Mouse (Mus musculus): ENCODE data around the gene Fgfr2.

- TF ChIP-seq CTCF (IDR thresholded peaks at IDR 0.05; ENCODE audit: extremely low read depth, insufficient read length, insufficient replicate concordance, low read depth, low read length) (no peak), POLR2A (IDR thresholded peaks at IDR 0.05; ENCODE audit: low read depth, low read length) (no peak)
Observed at GRCm38 (mm10) chr7:130158845-130159244, 2964.3 kb downstream of the Fgfr2 start.

All from small intestine, adult 2 months (tissue).